Mouse (Mus musculus): ENCODE measurements at regions not wholly inside any gene's neighbourhood (a gene's known extent, or its start where the extent isn't known, plus 50 kb on each side); places are given as distances from the start of the nearest gene placed in this dataset.

GRCm38 (mm10) chr10:96450266-96450665 lies 166.5 kb upstream of the Btg1 start:
- H3K27me3 ChIP-seq (ENCODE audit: insufficient read depth, low read length), result no peaks in the 10 kb centered on the region

GRCm38 (mm10) chr10:96454857-96455256 lies 161.9 kb upstream of the Btg1 start:
- Histone ChIP-seq H3K4me1 (replicated peaks; ENCODE audit: low read depth, low read length) (no peaks in the 10 kb centered on the region), H3K36me3 (ENCODE audit: insufficient read depth, low read length) (no peaks in the 10 kb centered on the region), H3K27me3 (ENCODE audit: insufficient read depth, low read length) (no peaks in the 10 kb centered on the region), H3K9me3 (ENCODE audit: low read length) (no peaks in the 10 kb centered on the region), H3K4me3 (replicated peaks; ENCODE audit: low read length) (no peak overlapping the region)
- TF ChIP-seq NANOG (IDR thresholded peaks at IDR 0.05; ENCODE audit: borderline replicate concordance, low read length) (no peak), CTCF (conservative IDR thresholded peaks at IDR 0.05; ENCODE audit: low read length) (no peak), POU5F1 (IDR thresholded peaks at IDR 0.05; ENCODE audit: borderline replicate concordance, low read length) (no peak)

More at GRCm38 (mm10) chr10:96450266-96450665, 166.5 kb upstream of the Btg1 start:
- Histone ChIP-seq H3K4me3 (replicated peaks; ENCODE audit: low read length) (no peak overlapping the region), H3K9me3 (ENCODE audit: low read length) (no peaks in the 10 kb centered on the region), H3K36me3 (ENCODE audit: insufficient read depth, low read length) (no peaks in the 10 kb centered on the region), H3K4me1 (replicated peaks; ENCODE audit: low read depth, low read length) (no peaks in the 10 kb centered on the region)
- TF ChIP-seq CTCF (conservative IDR thresholded peaks at IDR 0.05; ENCODE audit: low read length) (no peak), POU5F1 (IDR thresholded peaks at IDR 0.05; ENCODE audit: borderline replicate concordance, low read length) (no peak), NANOG (IDR thresholded peaks at IDR 0.05; ENCODE audit: borderline replicate concordance, low read length) (no peak)

GRCm38 (mm10) chr10:96458551-96458950 lies 158.3 kb upstream of the Btg1 start:
- Histone ChIP-seq H3K4me1 (replicated peaks; ENCODE audit: low read depth, low read length) (no peaks in the 10 kb centered on the region), H3K27me3 (ENCODE audit: insufficient read depth, low read length) (no peaks in the 10 kb centered on the region), H3K4me3 (replicated peaks; ENCODE audit: low read length) (no peak overlapping the region), H3K9me3 (ENCODE audit: low read length) (no peaks in the 10 kb centered on the region), H3K36me3 (ENCODE audit: insufficient read depth, low read length) (no peaks in the 10 kb centered on the region)
- TF ChIP-seq NANOG (IDR thresholded peaks at IDR 0.05; ENCODE audit: borderline replicate concordance, low read length) (no peak), POU5F1 (IDR thresholded peaks at IDR 0.05; ENCODE audit: borderline replicate concordance, low read length) (no peak), CTCF (conservative IDR thresholded peaks at IDR 0.05; ENCODE audit: low read length) (no peak)

GRCm38 (mm10) chr10:96459186-96459585 lies 157.6 kb upstream of the Btg1 start:
- no peak overlapping the region for H3K4me3 ChIP-seq (replicated peaks; ENCODE audit: low read length)
- no peaks in the 10 kb centered on the region for H3K27me3 ChIP-seq (ENCODE audit: insufficient read depth, low read length)
- H3K36me3 ChIP-seq (ENCODE audit: insufficient read depth, low read length), result no peaks in the 10 kb centered on the region
- TF ChIP-seq POU5F1 (IDR thresholded peaks at IDR 0.05; ENCODE audit: borderline replicate concordance, low read length) (no peak), NANOG (IDR thresholded peaks at IDR 0.05; ENCODE audit: borderline replicate concordance, low read length) (no peak), CTCF (conservative IDR thresholded peaks at IDR 0.05; ENCODE audit: low read length) (no peak)
- H3K9me3 ChIP-seq (ENCODE audit: low read length), result no peaks in the 10 kb centered on the region
- no peaks in the 10 kb centered on the region for H3K4me1 ChIP-seq (replicated peaks; ENCODE audit: low read depth, low read length)

- H3K4me3 ChIP-seq (replicated peaks; ENCODE audit: low read length), result no peak overlapping the region
- TF ChIP-seq CTCF (conservative IDR thresholded peaks at IDR 0.05; ENCODE audit: low read length) (no peak), POU5F1 (IDR thresholded peaks at IDR 0.05; ENCODE audit: borderline replicate concordance, low read length) (no peak), NANOG (IDR thresholded peaks at IDR 0.05; ENCODE audit: borderline replicate concordance, low read length) (no peak)
- H3K4me1 ChIP-seq (replicated peaks; ENCODE audit: low read depth, low read length), result no peaks in the 10 kb centered on the region
- H3K36me3 ChIP-seq (ENCODE audit: insufficient read depth, low read length), result no peaks in the 10 kb centered on the region
- H3K27me3 ChIP-seq (ENCODE audit: insufficient read depth, low read length), result no peaks in the 10 kb centered on the region
- H3K9me3 ChIP-seq (ENCODE audit: low read length), result no peaks in the 10 kb centered on the region
These were observed 156.7 kb upstream of the Btg1 start for GRCm38 (mm10) chr10:96460151-96460550.

GRCm38 (mm10) chr10:96460617-96461338 lies 156.0 kb upstream of the Btg1 start:
- Histone ChIP-seq H3K9me3 (ENCODE audit: low read length) (no peaks in the 10 kb centered on the region), H3K4me1 (replicated peaks; ENCODE audit: low read depth, low read length) (no peaks in the 10 kb centered on the region), H3K4me3 (replicated peaks; ENCODE audit: low read length) (no peak overlapping the region), H3K36me3 (ENCODE audit: insufficient read depth, low read length) (no peaks in the 10 kb centered on the region), H3K27me3 (ENCODE audit: insufficient read depth, low read length) (no peaks in the 10 kb centered on the region)
- TF ChIP-seq CTCF (conservative IDR thresholded peaks at IDR 0.05; ENCODE audit: low read length) (no peak), NANOG (IDR thresholded peaks at IDR 0.05; ENCODE audit: borderline replicate concordance, low read length) (no peak), POU5F1 (IDR thresholded peaks at IDR 0.05; ENCODE audit: borderline replicate concordance, low read length) (no peak)

- Histone ChIP-seq H3K36me3 (ENCODE audit: insufficient read depth, low read length) (no peaks in the 10 kb centered on the region), H3K9me3 (ENCODE audit: low read length) (no peaks in the 10 kb centered on the region), H3K4me3 (replicated peaks; ENCODE audit: low read length) (no peak overlapping the region), H3K4me1 (replicated peaks; ENCODE audit: low read depth, low read length) (no peaks in the 10 kb centered on the region), H3K27me3 (ENCODE audit: insufficient read depth, low read length) (no peaks in the 10 kb centered on the region)
- TF ChIP-seq POU5F1 (IDR thresholded peaks at IDR 0.05; ENCODE audit: borderline replicate concordance, low read length) (no peak), NANOG (IDR thresholded peaks at IDR 0.05; ENCODE audit: borderline replicate concordance, low read length) (no peak), CTCF (conservative IDR thresholded peaks at IDR 0.05; ENCODE audit: low read length) (no peak)
These were observed 150.8 kb upstream of the Btg1 start for GRCm38 (mm10) chr10:96465967-96466366.

GRCm38 (mm10) chr10:96466845-96467244 lies 150.0 kb upstream of the Btg1 start:
- no peaks in the 10 kb centered on the region for H3K27me3 ChIP-seq (ENCODE audit: insufficient read depth, low read length)
- no peaks in the 10 kb centered on the region for H3K4me1 ChIP-seq (replicated peaks; ENCODE audit: low read depth, low read length)
- H3K36me3 ChIP-seq (ENCODE audit: insufficient read depth, low read length), result no peaks in the 10 kb centered on the region
- H3K9me3 ChIP-seq (ENCODE audit: low read length), result no peaks in the 10 kb centered on the region
- no peak for TF ChIP-seq POU5F1 (IDR thresholded peaks at IDR 0.05; ENCODE audit: borderline replicate concordance, low read length)
- TF ChIP-seq NANOG (IDR thresholded peaks at IDR 0.05; ENCODE audit: borderline replicate concordance, low read length), result no peak
- no peak overlapping the region for H3K4me3 ChIP-seq (replicated peaks; ENCODE audit: low read length)

GRCm38 (mm10) chr10:96467661-96468060 lies 149.1 kb upstream of the Btg1 start:
- Histone ChIP-seq H3K4me3 (replicated peaks; ENCODE audit: low read length) (no peak overlapping the region), H3K27me3 (ENCODE audit: insufficient read depth, low read length) (no peaks in the 10 kb centered on the region), H3K36me3 (ENCODE audit: insufficient read depth, low read length) (no peaks in the 10 kb centered on the region), H3K9me3 (ENCODE audit: low read length) (no peaks in the 10 kb centered on the region), H3K4me1 (replicated peaks; ENCODE audit: low read depth, low read length) (no peaks in the 10 kb centered on the region)
- TF ChIP-seq NANOG (IDR thresholded peaks at IDR 0.05; ENCODE audit: borderline replicate concordance, low read length) (no peak), CTCF (conservative IDR thresholded peaks at IDR 0.05; ENCODE audit: low read length) (no peak), POU5F1 (IDR thresholded peaks at IDR 0.05; ENCODE audit: borderline replicate concordance, low read length) (no peak)
